8 mouse cellular contexts compared by ENCODE assay signal in the genomic region with DNA sequence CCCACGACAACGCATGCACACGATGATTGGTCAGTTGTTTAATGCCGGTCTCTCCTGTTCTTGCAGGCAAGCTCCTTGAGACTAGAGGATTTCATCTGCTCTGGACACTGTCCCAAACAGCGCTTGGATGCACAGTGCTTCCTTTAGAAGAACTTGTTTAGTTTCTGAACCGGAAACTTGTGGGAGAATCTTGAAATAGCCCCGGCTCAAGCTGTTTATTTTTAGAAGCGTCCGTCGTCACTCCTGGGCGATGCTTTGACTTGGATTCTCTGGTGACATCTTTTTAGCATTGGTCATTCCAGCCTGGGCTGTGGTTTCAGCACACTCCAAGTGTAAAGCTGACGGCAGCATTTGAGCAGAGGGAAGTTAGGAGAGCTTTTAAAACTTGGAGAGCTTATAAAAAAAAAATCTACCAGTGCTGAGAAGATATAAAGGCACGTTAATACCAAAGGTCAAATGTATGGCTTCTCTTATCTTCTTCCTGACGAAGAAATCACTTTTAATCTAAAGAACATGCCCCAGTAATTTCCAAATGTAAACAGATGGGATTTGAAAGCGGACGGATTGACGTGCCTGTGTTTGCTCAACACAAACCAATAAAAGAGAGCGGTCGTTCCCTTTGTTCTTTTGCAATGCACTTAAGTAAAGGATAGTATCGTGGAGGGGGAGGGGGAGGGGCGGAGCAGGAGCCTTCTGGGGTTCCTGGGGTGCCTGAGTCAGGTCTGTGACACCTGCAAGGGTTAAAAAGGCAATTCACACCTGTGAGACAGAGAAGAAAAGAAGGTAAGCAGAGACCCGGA. TPM values are rescaled to one million over a fixed set of nuclear protein-coding genes. Genes with fewer than 3 reads are reported as not detected.
DNase-seq lines count a peak whose midpoint lies in the region; ATAC-seq and TF ChIP-seq lines count a peak whose summit lies in the region.

No protein-coding gene starts in this region.

- TF ChIP-seq CTCF in left cerebral cortex, adult 2 months (IDR thresholded peaks at IDR 0.05): no peak

- no peaks in the 10 kb centered on the region for H3K27me3 ChIP-seq in heart, embryonic 13.5 days (replicated peaks)
- H3K27me3 ChIP-seq in kidney, embryonic 14.5 days (ENCODE audit: control insufficient read depth, insufficient read depth, low read length): no peaks in the 10 kb centered on the region
- no peaks in the 10 kb centered on the region for H3K27me3 ChIP-seq in lung, embryonic 16.5 days (ENCODE audit: control insufficient read depth, insufficient read depth, low read depth, low read length)

- peak overlapping the region; percentile 77 for H3K9ac ChIP-seq in heart, embryonic 13.5 days
- no peak overlapping the region for H3K9ac ChIP-seq in kidney, embryonic 14.5 days (ENCODE audit: low read depth, low read length)
- H3K9ac ChIP-seq in lung, embryonic 16.5 days (ENCODE audit: low read length): no peak overlapping the region

- H3K4me1 ChIP-seq in heart, embryonic 13.5 days: peaks cover 47% of the 10 kb centered on the region
- H3K4me1 ChIP-seq in kidney, embryonic 14.5 days (ENCODE audit: control insufficient read depth, insufficient read depth, low read length): peaks cover 7% of the 10 kb centered on the region; the same call in 1 of the 2 replicates
- peaks cover 9% of the 10 kb centered on the region; the same call in 1 of the 2 replicates for H3K4me1 ChIP-seq in lung, embryonic 16.5 days (replicated peaks; ENCODE audit: control insufficient read depth, insufficient read depth, low read length)

- H3K4me3 ChIP-seq in left cerebral cortex, adult 2 months: no peak overlapping the region
- H3K4me3 ChIP-seq in heart, embryonic 13.5 days: peak overlapping the region; percentile 33
- H3K4me3 ChIP-seq in kidney, embryonic 14.5 days (ENCODE audit: low read length): peak overlapping the region; percentile 4; the same call in 1 of the 2 replicates
- peak overlapping the region; percentile 16 for H3K4me3 ChIP-seq in lung, embryonic 16.5 days (ENCODE audit: low read length)

- peak overlapping the region; percentile 66 for H3K4me2 ChIP-seq in heart, embryonic 13.5 days
- peak overlapping the region; percentile 32 for H3K4me2 ChIP-seq in kidney, embryonic 14.5 days (replicated peaks; ENCODE audit: low read depth, low read length)
- peak overlapping the region; percentile 46 for H3K4me2 ChIP-seq in lung, embryonic 16.5 days (ENCODE audit: low read depth, low read length)

- peak overlapping the region; percentile 34; the same call in 1 of the 2 replicates for H3K27ac ChIP-seq in left cerebral cortex, adult 2 months
- peak overlapping the region; percentile 92 for H3K27ac ChIP-seq in heart, embryonic 13.5 days (replicated peaks)
- no peak overlapping the region; the same call in 1 of the 2 replicates for H3K27ac ChIP-seq in kidney, embryonic 14.5 days (ENCODE audit: low read depth, low read length)
- H3K27ac ChIP-seq in lung, embryonic 16.5 days (ENCODE audit: low read length): peak overlapping the region; percentile 55

- no peaks in the 10 kb centered on the region for H3K36me3 ChIP-seq in heart, embryonic 13.5 days
- no peaks in the 10 kb centered on the region for H3K36me3 ChIP-seq in kidney, embryonic 14.5 days (ENCODE audit: control insufficient read depth, insufficient read depth, low read length)
- no peaks in the 10 kb centered on the region for H3K36me3 ChIP-seq in lung, embryonic 16.5 days (ENCODE audit: control insufficient read depth, insufficient read depth, low read length)

- peak in 1 of 2 experiments; percentile 30 for DNase-seq in left cerebral cortex, adult 2 months (ENCODE audit: extremely low spot score in 1 of 2, low spot score in 2 of 2)
- DNase-seq in left cerebral cortex, adult 8-10 months (ENCODE audit: low spot score in 2 of 2): no peak
- peak; percentile 50 for DNase-seq in embryo, embryonic 10.5 days (ENCODE audit: low spot score)
- peak; percentile 13 to 26 for DNase-seq in urinary bladder, postnatal 36 days (ENCODE audit: low spot score in 2 of 2)

- 5% methylated on average over 22 of the region's 22 CpGs for WGBS in heart, embryonic 13.5 days
- 15% methylated on average over 22 of the region's 22 CpGs for WGBS in kidney, embryonic 14.5 days
- WGBS in lung, embryonic 16.5 days: 2% methylated on average over 22 of the region's 22 CpGs

- H3K9me3 ChIP-seq in heart, embryonic 13.5 days: no peaks in the 10 kb centered on the region
- no peaks in the 10 kb centered on the region for H3K9me3 ChIP-seq in kidney, embryonic 14.5 days (ENCODE audit: control insufficient read depth, low read length)
- no peaks in the 10 kb centered on the region for H3K9me3 ChIP-seq in lung, embryonic 16.5 days (ENCODE audit: control insufficient read depth, low read length)

- intact Hi-C loops in left cerebral cortex, adult 2 months (cut with DNase I): loop anchor here (2.0 kb wide), 1 partner anchor 46 kb away; a partner anchor contains a TSS

- no peak for ATAC-seq in heart, embryonic 13.5 days (ENCODE audit: extremely low read depth, insufficient number of reproducible peaks, low FRiP score, low TSS enrichment)
- ATAC-seq in kidney, embryonic 14.5 days (ENCODE audit: low FRiP score, low TSS enrichment): no peak
- ATAC-seq in lung, embryonic 16.5 days (ENCODE audit: low read depth): peak; percentile 82
- ATAC-seq in erythroblast, adult 5-6 weeks (replicated peaks; ENCODE audit: low FRiP score, poor library complexity, severe bottlenecking): no peak

RNA-seq across cellular contexts. Expression of a gene that starts 46.5 kb away (rescaled TPM):
- total RNA-seq in left cerebral cortex, adult 2 months (2021): 100 to 1,000 TPM; 311 to 327 TPM
- 100 to 1,000 TPM; 245 to 307 (median 281) TPM for total RNA-seq in left cerebral cortex, adult 8-10 months (2022)
- 19.9 and 22.2 TPM in 2 replicates for polyA plus RNA-seq in heart, embryonic 13.5 days (2015; fragmentation: Nextera tagmentation; extraction: Ambion mirVana)
- polyA plus RNA-seq in kidney, embryonic 14.5 days (2014; fragmentation: Nextera tagmentation; extraction: Ambion mirVana): 28.6 and 43.8 TPM in 2 replicates
- polyA plus RNA-seq in lung, embryonic 16.5 days (2015; fragmentation: Nextera tagmentation; extraction: Ambion mirVana): 25.9 and 26.2 TPM in 2 replicates
- 5.2 and 5.4 TPM in 2 replicates for total RNA-seq in erythroblast, adult 5-6 weeks (2015; ENCODE audit: low replicate concordance)
- 4.3 and 6.5 TPM in 2 replicates for total RNA-seq in erythroblast, adult 5-6 weeks (2017; ENCODE audit: low replicate concordance)

Comparison
In these comparisons a context has a peak if more than half of its experiments do, and no peak if none do; other contexts are left out.
1. DNase-seq: peak in embryo, embryonic 10.5 days (single experiment) and urinary bladder, postnatal 36 days (2 of 2); none in left cerebral cortex, adult 8-10 months (0 of 2).
2. RNA of a gene that starts 46.5 kb away (total RNA-seq): 311 to 327 TPM in left cerebral cortex, adult 2 months and 245 to 307 TPM in left cerebral cortex, adult 8-10 months; 4.3 to 6.5 TPM in erythroblast, adult 5-6 weeks; every median in the first group is over 10 times any median in the second.
3. Peak in every context shown above with its lines, with median percentiles within 50 percentile points of each other: H3K4me2 ChIP-seq.